Mouse (Mus musculus) C2C12 (cell line): ENCODE measurements around the gene Capn8.
A peak's percentile ranks its signal among the peaks of the same experiment; 100 is the strongest.

Experiments
- CEBPB ChIP-seq: IDR thresholded peaks from one replicate; pipeline ENCODE4 v1.6.1; 2011; ENCODE audit warnings: low read depth, mild to moderate bottlenecking, control low read depth, moderate library complexity
- CTCF ChIP-seq: IDR thresholded peaks from one replicate; pipeline ENCODE4 v1.5.1; 2011; ENCODE audit not compliant: control insufficient read depth, insufficient read depth, insufficient read length
- FOSL1 ChIP-seq: IDR thresholded peaks from one replicate; pipeline ENCODE4 v1.8.0; 2011; ENCODE audit warnings: mild to moderate bottlenecking, low read length; ENCODE audit not compliant: poor library complexity, insufficient read depth, severe bottlenecking
- MAX ChIP-seq: IDR thresholded peaks from one replicate; pipeline ENCODE4 v1.6.1; 2011; ENCODE audit warnings: mild to moderate bottlenecking, control low read depth
- MYOD1 ChIP-seq: IDR thresholded peaks from one replicate; pipeline ENCODE4 v1.6.1; 2011; ENCODE audit warnings: low read depth; ENCODE audit not compliant: control insufficient read depth, insufficient read length
- MYOG ChIP-seq: IDR thresholded peaks from one replicate; pipeline ENCODE4 v1.6.1; 2011; ENCODE audit not compliant: control insufficient read depth, insufficient read length; ENCODE audit errors: extremely low read depth
- USF1 ChIP-seq: IDR thresholded peaks from one replicate; pipeline ENCODE4 v1.6.1; 2011; ENCODE audit warnings: low read depth, mild to moderate bottlenecking, control low read depth, moderate library complexity

- no peak for TF ChIP-seq CEBPB
- no peak for TF ChIP-seq USF1
- TF ChIP-seq CTCF, result no peak
- no peak for TF ChIP-seq MAX
- peak; percentile 83 for TF ChIP-seq MYOD1
- no peak for TF ChIP-seq MYOG
- TF ChIP-seq FOSL1, result no peak
Observed at GRCm38 (mm10) chr1:182620470-182620869, 55.7 kb downstream of the Capn8 start.
